Mouse (Mus musculus) brain, embryonic 14.5 days (tissue): ENCODE data around the gene Teddm1b.

Experiments used
- CTCF ChIP-seq: fragments of 200-500 bp; IDR thresholded peaks from 2 replicates; pipeline ENCODE4 v1.5.1; 2012; ENCODE audit warnings: inconsistent platforms, mild to moderate bottlenecking, moderate library complexity, borderline replicate concordance; ENCODE audit not compliant: insufficient read depth, insufficient read length; ENCODE audit errors: extremely low read depth
- POLR2A ChIP-seq: fragments of 200-500 bp; IDR thresholded peaks from 2 replicates; pipeline ENCODE4 v1.6.1; 2012; ENCODE audit warnings: mild to moderate bottlenecking, inconsistent platforms, borderline replicate concordance; ENCODE audit not compliant: poor library complexity, insufficient read depth, insufficient read length, severe bottlenecking; ENCODE audit errors: extremely low read depth

GRCm38 (mm10) chr1:153830746-153831145, 43.4 kb upstream of the Teddm1b start:
- TF ChIP-seq POLR2A (no peak), CTCF (no peak)
